Mouse (Mus musculus) spleen, embryonic (tissue): ENCODE measurements around the gene Retsat.

ENCODE experiments used
- CTCF ChIA-PET: fragments of 350-600 bp; sonication (Branson Sonifier 250); formaldehyde crosslinking; loops from one replicate; lab custom pipeline; 2022; lab: Charles Lee

Gene Retsat

DNA sequence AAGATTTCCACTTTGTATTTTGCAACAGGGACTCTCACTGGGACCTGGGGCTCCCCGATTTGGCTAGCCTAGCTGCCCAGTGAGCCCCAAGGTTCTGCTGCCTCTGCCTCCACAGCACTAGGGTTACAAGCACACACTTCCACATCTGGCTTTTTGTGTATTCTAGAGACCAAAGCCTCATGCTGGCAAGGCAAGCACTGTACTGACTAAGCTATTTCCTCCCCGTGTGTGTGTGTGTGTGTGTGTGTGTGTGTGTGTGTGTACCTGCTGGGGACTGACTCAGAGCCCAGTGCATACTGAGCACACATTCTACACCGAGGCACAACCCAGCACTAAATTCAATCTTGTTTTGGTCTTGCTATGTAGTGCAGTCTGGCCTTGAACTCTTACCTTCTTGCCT, 11.6 kb upstream of the Retsat start:
- CTCF ChIA-PET = no interaction called here

DNA sequence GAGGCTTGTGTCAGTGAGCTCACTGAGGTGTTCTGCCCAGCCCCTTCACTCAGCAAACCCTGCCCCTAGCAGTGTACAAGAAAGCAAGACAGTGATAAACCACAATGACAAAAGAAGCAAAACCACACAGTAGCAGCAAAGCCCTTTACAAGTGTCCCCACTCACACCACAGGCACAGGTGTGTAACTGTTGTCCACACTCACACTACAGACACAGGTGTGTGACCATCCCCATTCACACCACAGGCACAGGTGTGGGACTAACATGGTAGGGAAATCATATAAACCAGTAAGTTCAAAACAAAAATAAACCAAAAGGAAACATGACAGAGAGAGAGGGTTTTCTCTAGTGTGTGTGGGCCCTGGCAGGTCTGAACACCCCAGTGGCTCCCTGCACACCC, 10.0 kb upstream of the Retsat start:
- CTCF ChIA-PET = no interaction called here

DNA sequence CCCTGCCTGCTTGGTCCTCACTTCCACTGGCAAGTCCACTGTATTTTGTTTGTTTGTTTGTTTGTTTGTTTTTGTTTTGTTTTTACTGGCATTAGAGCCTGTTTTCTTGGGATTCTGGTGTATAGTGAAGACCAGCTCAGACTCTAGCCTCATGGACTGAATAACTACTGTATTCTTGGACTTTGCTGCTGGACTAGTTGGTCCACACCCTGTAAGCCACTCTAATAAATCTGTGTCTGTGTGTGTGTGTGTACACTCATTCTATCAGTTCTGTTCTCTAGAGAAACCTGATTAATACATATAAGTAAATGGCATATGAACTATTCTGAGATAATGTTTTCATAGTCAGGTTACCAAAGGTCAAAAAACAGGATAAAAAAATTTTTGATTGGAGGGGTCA, 8.2 kb upstream of the Retsat start:
- CTCF ChIA-PET = no interaction called here

DNA sequence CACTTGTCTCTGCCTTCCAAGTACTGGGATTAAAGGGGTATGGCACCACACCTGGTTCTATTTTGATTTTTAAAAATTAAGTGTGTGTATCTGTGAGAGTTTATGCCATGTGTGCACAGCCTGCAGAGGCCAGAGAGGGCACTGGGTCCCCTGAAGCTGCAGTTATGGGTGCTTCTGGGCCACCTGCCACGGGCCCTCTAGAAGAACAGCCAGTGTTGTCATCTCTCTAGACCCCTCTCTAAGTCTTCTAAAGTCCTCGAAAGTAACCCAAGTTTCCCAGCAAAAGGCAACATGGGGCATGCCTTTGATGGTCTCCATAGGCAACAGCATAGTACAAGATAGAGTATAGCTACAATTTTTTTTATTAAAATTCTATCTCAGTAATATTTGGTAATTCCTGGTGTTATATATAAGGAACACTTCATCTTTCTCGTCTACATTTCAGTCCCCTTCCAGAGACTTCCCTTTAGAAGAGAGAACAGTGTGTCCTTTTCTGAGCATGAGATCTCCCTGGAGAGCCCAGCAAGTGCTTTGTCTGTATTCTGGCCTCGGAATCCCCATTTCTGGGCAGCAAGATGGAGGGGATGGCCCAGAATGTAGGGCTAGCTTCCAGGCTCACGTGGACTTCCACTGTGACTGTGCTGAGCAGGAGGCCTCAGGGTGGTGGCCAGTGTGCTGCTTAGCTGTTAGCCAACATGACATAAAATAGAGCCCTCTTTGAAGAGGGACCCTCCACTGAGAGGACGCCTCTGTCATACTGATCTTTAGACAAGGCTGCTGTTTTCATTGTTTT, 5.1 kb upstream of the Retsat start:
- CTCF ChIA-PET = no interaction called here

DNA sequence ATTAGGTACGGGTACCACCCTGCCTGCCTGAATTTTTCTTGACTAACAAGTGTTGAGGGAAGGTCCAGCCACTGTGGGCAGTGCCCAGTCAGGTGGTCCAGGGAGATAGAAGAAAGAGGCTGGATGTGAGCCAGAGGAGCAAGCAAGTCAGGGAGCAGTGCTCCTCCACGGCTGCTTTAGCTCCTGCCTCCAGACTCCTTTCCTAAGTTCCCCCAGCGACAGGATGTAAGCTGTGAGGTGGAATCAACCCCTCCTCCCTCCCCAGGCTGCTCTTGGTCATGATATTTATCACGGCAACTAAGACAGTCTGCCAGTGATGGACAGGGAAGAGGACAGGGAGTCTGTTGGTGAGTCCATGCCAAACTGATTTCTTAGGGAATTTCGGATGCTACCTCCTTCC, 4.4 kb upstream of the Retsat start:
- CTCF ChIA-PET = no interaction called here

DNA sequence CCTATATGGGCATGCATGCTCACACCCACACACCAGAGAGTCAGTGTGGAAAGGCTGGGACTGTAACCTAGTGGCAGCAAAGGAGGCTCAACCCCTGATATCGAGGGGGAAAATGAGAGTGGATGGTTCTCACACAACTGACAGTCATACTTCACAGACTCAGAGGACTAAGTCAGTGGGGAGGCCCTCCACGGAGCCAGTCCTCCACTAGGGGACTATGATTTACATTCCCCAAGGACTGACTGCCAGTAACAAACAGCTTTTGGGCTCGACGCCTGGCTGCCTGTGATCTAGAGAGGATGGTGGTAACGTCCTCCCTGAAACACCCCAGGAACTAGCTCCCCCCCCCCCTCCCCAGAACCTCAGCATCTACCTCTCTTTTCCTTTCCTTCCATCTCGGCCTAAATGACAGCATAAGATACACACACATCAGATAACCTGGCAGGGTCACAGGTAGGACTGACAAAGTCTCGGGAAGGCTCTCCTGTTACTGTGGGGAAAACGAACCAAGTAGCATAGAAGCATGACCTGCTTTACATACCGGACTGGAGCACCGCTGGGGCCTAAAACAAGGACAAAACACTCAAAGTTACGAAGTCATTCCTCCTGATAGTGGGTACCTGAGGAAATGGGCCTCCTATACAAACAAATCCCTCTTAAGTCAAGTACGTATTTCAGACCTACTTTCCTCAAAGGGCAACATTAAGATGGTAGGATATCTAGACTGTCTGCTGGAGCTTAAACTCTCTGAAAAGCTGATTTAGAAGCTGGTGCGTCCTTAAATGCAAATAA, 996 bp upstream of the Retsat start:
- CTCF ChIA-PET = interaction anchor here (0.6 to 0.7 kb wide), 2 partner anchors 225 to 690 kb away, joined by 3 to 4 read pairs; no protein-coding TSS in a partner anchor

DNA sequence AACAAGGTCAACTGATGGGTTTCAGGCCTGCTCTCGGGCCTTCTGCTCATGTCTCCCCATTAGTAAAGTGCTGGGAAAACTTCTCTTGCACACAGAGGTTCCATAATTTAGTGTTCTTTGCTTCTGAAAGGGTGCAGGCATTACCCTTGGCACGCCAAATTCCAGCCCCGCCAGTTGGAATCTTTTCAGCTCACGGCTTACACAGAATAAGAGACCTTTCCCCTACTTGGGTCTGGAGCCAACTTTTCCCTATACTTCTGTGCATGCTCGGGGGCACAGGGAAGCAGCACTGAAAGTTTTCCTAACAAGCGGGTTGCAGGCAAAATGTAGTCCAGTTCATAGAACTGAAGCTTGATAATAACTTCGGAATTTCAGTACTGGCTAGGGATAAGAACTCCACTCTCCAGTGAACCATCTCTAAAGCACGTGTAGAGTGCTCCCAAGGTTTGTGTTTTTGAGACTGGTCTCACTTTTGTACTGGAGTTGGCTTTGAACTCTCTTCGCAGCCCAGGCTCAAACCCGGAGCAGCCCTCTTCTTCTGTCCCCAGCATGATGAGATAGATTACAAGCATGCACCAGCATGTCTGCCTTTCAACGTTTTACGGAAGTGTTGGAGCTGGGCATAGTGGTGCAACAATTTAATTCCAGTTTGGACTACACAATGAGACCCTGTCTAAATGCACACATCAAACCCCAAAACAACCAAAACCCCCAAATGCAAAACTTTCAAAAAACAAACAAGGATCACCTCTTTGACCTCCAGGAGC, 699 bp downstream of the Retsat start:
- CTCF ChIA-PET = no interaction called here

DNA sequence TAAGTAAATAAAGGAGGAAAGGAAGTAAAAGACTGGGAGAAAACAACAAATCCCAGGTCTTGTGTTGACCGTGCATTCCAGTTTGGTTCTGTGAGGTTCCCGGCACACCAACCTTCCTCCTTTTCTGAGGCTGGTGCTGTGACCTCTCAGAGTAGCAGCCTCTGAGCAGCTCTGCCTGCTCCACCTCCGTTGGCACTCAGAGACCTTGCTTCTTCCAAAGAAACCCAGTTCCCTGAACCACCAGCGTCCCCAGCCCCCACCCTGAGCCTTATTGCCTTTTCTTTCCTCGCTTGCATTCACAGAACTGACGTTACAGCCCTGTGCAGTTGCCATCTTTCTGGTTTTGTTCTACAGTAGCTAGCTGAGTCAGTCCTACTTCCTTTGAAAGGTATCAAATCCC, 1.9 kb downstream of the Retsat start:
- CTCF ChIA-PET = no interaction called here

DNA sequence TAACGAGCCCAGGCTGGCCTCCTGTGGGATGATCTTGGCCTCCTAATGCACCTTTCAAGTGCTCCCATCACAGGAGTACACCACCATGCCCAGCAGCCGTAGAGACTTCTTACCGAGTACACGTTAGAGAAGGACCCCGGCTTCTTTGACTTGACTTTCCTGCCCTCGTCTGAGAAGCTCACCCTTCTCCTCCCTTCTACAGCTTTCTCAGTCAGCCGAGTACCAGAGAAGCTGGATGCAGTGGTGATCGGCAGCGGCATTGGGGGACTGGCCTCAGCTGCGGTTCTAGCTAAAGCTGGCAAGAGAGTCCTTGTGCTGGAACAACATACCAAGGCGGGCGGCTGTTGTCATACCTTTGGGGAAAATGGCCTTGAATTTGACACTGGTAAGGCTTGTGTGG, 2.5 kb downstream of the Retsat start:
- CTCF ChIA-PET = no interaction called here

DNA sequence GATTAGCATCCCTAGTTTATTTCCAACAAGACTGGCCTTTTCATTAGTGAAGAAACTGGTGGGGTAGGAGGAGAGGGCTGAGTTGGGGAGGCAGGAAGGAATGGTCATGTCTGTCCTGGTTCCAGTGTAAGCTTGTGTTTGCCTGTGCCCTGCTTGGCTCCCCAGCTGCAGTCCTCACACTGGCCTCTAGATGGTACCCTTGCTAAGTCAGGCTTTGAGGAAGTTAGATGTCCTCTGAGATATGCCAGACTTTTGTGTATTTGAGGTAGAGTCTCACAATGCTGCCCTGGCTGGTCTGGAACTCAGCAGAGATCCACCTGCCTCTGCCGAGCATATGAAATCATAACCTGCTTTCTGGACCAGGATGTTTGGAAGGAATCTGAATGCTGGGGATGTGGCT, 3.5 kb downstream of the Retsat start:
- CTCF ChIA-PET = no interaction called here

DNA sequence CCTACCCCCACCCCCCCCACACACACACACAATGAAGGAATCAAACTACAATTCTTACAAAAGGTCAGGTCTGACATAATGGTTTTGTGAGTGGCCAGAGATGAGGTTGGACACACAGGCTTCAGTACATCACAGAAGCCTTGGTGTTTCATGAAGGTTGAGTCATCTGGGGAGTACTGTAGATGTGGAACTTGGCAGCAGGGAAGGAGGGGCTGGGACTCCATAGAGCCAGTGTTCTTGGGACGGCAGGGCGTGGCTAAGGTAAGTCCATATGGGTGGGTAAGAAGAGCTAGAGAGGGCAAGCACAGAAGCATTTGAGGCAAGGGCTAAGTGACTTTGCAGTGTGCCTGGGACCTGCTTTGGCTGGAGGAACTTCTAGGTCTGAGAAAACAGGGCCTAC, 5.8 kb downstream of the Retsat start:
- CTCF ChIA-PET = no interaction called here

DNA sequence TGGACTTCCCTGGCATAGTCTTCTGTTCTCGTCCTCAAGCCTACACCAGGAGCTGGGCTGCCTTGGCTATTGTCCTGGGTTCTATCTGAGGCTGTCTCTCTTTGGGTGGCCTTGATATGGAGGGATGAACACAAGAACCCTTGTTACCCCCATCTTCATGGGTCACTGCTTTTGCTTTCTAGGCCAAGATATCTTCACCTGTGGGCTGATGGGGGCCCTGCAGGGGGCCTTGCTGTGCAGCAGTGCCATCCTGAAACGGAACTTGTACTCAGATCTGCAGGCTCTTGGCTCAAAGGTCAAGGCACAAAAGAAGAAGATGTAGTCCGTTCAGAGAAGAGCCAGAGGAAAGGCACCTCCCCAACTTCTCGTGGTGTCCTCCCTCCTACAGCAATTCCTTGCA, 8.8 kb downstream of the Retsat start:
- CTCF ChIA-PET = no interaction called here

DNA sequence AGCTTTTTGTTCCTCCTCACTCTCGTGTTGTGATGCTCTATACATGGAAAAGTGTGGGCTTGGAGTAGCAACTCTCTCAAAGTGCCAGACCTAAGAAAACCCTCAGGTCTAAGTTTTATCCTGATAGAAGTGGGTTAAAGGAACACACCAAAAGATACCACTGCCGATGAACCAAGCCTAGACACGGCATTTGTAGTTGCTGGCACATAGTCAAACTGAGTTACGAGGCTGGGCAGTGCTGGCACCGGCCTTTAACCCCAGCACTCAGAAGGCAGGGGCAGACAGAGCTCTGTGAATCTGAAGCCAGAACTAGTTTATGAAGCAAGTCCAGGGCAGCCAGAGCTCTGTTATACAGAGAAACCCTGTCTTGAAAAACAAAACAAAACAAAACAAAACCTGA, 9.4 kb downstream of the Retsat start:
- CTCF ChIA-PET = no interaction called here

DNA sequence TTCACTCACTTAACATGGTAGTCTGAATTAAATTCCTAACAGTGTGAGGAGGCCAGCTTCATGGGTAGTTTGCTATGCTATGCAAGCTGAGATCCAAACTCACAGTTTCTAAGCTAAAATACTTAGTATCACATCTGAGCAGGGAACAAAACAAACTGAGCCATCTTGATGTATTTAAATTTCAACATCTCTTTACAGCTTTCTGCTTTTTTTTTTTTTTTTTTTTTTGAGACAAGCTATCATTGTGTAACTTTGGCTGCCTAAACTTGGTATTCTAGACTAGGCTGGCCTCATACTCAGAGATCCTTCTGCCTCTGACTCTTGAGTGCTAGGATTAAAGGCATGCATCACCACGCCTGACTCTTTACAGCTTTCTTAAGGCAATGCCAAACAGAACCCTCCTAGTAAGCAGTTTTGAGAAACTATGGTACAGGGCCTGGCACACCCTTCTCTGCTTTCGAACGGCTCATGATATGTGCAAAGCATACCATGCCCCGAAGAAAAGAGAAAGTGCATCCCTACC, 10.4 kb downstream of the Retsat start:
- CTCF ChIA-PET = no interaction called here

DNA sequence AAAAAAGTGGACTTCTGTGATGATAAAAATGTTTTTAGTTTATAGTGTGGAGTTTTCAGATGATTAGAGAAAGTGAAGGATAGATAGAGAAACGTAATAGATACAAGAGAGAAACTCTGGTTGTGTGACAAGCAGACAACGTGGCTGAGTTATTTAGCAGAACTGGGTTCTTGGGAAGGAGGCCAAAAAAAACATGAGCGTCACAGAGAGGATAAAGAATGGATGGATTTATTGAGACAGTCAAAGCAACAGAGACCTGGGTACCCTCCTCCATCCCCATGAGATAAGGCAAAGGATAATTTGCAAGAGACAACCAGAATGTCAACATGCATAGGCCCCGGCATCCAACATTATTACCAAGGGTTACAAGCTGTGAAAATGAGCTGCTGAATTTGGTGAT, 12.0 kb downstream of the Retsat start:
- CTCF ChIA-PET = no interaction called here

DNA sequence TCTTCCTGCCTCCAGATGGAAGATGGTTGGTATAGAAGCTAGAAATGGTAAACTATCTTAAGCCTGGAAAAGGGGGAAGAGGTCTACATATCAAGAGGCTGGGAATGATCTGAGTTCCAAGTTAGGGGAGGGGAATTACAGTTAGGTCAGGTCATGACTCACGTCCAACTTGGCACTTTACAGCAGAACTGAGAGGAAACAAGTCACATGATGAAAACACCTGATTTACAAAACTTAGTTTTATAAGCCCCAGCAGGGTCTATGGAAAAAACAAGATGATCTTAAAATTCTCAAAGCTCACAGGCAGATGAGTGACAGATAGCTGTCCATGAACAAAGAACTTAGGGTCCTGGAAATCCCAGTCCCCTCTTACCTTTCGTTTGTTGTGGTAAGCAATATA, 16.9 kb downstream of the Retsat start:
- CTCF ChIA-PET = no interaction called here

DNA sequence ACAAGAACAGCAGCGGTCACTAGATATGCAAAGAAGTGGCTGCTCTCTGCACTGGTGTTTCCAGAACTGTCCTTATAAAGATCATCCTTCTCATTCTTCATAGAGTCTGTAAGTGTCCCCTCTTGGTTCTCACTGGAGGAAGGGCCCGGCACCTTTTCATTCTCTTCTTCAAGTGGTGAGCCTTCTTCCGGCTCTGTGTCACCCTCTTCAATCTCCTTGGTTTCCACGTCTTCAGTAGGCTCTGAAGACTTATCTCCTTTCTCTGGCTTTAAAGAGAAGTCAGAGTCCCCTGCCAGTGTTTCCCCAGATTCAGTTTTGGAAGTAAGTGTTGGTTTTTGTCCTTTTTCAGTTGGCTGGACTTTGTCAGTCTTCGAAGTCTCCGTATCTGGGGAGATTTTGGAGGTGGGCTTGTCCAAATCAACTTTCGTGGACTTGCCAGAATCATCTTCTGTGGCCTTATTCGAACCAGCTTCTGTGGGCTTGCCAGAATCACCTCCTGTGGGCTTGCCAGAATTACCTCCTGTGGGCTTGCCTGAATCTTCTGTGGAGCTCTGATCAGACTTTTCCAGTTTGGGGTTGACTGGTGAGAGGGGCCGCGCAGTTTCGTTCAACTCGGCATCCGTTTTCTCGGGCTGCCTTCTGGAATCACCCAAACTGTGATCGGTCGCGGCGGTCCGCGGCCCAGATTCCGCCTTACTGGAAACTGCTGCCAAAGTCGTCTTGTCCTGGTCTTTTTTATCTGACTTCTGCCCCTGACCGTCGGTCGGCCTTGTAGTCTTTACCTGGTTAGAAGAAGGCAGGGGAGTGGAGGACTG, 17.5 kb downstream of the Retsat start:
- CTCF ChIA-PET = interaction anchor here (0.6 kb wide), 1 partner anchor 13 kb away, joined by 9 read pairs; no protein-coding TSS in a partner anchor

DNA sequence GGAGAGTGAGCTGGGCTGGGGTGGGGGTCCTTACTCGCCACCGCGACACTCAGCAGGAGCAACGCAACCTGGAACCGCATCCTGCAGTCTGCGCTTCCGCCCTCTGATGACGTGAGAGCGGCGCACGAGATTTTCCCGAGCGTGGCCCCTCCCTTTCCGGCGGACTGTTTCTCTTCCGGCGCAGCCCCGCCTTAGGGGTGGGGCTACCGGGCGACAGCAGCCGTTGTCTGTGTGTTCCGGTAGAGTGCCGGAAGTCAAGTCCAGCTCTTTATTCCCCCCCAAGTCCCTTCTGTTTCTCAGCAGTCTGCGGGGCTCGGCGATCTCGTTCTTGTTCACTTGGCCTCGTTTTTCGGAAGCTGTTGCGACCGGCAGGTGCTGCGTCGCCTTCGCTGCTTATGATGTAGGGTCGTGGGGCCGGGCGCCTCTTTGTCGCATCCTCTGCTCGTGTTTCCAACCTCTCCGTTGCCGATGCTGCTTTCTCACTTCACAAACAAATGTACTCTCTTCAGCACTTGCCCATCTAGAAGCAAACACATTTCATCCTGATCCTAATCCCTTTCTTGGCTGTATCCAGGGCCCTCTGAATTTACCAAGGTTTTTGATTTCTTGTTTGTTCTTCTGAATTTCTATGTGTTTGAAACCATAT, 18.5 kb downstream of the Retsat start, which contains the start of gene Tgoln1:
Tgoln1 (minus strand) TSS at position 358 of the 646 bp plus-strand sequence.
- CTCF ChIA-PET = interaction anchor here (0.6 kb wide), 1 partner anchor 14 kb away, joined by 9 read pairs; no protein-coding TSS in a partner anchor

DNA sequence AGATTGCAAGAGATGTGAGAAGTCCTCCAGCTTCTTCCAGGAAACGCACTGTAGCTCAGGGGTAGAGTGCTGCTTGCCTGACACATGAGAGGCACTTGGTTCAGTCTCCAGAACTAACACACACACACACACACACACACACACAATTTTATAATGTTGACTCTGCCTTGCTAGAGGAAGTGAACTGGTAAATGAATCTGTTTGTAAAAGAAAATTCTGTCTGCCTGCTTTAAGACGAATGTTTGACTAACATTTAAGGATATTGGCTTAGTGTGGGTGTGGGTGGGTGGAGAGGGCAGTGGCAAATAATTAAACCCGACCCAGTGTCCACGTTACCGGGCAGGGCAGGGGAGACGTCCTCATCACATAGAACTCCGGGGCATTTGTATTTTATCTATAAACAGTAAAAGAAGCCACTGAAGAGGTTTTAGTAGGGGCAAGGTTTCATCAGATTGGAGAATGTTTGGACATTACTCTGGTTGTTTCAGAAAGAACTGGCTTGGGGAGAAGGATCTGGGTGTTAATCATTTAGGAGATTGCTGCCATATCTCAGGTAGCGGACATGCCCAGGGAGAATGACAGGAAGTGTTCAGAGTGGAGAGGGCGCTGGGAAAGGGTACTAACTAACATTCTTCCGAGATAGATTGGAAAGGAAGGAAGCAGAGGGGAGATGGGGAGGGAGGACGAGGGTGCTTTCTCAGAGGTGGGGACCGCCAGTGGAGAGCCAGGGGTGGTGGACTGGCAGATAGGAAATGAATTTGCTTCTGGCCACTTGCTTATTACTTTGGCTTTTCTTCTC, 21.7 kb downstream of the Retsat start:
- CTCF ChIA-PET = no interaction called here

DNA sequence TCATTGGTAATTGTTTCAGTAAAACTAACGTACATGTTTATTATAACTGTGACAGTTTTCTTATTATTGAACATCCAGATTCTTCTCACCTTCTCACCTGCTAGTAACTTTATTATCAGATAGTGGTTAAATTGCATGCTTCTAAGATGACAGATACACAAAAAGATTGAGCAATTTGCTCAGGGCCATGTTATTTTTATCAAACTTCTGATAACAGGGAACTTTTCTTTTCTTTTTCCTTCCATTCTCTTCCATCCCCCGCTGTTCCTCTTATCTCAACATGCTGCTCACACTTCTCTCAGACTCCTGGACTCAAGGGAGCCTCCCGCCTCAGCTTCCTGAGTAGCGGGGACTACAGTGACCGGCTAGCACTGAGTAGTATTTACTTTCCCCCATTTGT, 22.6 kb downstream of the Retsat start:
- CTCF ChIA-PET = no interaction called here
